Mouse (Mus musculus) lung, adult 18-20 months (tissue): Measurements from ENCODE around the gene Ptprb.

Experiments used
- DNase-seq, 2 experiments: peaks; one replicate each; pipeline ENCODE4 v3.0.0; 2022; ENCODE audit warnings: mixed read lengths in 2 of 2

Ptprb gene

DNA sequence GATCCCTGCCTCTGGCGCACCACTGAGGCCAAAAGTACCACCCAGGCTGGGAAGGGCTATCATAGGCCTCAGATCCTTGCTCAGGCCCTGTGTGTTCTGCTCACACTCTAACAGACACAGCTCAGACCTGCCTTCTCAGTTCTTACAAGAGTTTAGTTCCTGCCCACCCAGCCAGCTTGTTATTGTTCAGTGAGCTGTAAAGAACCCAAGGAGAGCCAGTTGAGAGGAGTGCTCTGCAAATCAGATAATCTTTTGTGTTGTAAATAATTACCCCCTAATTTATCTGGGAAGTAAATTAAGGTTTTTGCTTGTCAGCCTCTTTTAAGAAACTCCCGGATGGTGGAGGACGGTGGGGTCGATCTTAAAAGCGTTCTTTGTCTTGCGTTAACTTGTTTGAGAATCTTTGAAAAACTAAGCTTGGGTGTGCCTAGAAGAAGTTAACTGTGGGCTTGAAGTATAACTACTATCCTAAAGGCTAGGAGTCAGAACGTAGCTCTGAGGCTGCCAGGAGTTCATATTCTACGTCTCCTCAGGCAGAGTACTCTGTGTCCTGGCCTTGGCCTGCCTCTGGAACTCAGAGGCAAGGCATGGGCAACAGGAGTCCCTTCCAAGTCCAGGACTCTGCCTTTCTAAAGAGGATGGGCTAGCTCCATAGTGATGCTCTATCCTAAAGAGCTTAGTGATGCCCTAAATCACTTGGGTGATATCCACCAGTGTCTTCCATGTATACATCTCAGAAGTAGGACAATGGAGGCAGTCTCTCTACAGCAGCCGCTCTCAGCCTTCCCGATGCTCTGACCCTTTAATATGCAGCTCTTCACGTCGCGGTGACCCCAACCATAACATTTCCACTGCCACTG, 107.7 kb downstream of the Ptprb start:
- DNase-seq = no peak

DNA sequence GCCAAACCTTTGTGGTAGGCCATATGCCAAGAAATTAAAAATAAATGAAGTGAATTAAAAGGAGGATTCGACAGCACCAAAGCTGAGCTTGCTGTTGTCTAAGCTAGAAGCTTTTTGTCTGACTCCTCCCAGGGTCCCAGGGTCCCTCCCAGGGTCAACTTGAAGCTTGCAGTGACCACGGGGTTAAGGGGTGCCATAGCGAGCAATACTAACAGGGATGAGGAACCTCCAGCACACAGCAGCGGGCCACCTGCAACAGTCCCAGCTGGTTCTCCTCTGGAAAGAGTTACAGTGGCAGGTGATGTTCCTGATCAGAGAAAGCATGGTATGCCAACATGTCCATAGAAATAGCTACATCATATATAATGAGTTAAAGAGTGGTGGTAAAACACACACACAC, 109.1 kb downstream of the Ptprb start:
- DNase-seq = no peak

DNA sequence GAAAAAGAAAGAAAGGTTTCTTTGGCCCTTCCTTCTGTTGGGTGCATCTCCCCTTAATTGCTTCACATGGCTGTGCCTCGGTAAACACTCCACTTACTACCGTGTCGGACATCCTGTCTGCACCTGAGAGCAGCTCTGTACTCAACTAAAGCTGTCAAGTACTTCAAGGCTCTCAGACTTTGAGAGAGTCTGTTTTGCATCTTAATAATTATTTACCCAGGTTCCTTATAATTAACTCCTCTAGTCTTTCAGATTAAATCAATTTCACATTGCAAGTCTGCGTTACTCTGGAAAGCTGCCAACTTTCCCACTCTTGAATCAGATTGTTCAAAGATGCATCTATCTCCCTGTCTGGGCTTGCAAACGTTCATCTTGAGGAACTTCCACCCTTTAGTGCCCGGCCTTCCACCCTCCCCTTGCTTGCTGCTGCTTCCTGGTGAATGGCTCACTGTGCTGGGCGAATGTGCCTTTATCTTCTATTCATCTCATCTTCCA, 111.1 kb downstream of the Ptprb start:
- DNase-seq = no peak

DNA sequence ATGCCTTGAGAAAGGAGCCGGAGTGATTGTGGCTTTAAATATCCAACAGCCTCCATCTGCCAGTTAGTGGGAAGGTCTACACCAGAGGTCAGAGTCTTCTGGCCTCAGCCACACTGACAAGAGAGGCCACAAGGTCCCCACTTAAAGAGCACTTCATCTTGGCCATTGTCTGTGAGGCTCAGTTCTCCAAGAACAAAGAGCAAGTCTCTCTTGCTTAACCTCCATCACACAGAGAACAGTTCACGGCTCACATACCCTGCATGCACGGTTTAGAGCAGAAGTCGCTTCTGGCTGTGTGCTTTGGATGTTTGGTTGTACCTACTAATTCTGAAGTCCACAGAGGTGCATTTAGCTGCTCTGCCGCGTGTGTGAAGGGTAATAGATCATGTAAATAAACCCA, 113.5 kb downstream of the Ptprb start:
- no peak for DNase-seq

DNA sequence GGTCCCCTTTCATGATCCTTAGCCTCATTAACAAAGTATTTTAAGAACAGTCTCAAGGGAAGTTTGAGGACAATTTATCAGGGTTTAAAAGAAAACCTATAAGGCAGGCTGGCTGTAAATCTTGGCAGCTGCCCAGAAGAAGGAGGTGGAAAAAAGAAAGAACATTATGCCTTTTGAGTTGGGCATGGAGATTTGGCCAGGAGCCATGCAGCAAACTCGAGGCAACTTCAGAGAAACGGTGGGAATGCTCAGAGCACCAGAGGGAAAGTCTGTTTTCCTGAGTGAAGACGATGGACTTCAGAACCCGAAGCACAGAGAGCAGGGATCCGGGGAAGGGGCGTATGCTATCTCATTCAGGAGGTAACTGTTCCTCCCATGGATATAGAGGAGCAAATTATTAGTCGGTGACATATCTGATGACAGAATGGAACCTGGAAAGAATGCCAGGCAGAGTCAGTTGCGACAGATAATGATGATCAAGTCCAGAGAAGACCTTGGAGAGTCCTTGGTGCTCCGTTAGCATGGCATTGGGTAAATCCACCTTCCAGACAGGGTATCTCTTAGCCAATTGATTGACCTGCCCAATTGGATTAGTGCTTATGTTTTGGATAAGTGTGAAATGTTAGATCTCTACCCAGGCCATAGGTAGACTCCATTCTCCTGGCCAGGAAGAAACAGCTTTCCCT, 118.6 kb downstream of the Ptprb start:
- DNase-seq = no peak

DNA sequence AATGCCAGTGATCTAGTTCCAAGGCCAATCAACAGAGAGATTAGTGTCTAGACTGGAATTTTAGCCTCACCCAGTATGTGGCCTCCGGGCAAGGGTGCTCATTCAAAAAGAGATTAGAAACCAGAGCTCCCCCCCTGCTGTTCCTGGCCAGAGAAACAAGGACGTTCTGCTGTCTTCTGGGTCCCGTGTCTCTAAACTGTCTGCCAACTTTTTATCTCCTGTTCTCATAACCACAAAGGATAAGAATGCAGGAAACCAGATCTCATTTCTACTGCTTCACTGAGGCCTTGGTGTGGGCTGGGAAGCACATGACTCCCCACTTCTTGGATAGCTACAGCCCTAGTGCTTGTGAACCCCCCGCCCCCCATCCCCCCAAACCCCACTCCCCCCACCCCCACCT, 119.3 kb downstream of the Ptprb start:
- DNase-seq = no peak

DNA sequence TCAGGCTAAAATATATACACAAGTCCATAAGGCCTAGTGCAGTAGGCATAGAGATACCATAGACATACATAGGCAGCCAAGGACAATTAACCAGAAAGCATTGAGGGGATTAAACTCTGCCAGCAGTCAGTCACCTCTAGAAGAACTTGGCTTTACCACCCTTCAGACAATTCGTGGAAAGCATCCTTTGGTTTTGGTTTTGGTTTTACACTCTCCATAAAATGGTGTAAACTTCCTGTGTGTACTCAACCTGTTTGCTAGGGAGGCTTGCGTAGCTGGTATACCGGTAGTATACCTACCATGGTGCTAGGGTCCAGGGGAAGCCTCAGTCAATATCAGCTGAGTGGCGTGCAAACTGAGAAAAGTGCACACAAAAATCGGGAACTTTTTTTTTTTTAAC, 121.0 kb downstream of the Ptprb start:
- no peak for DNase-seq

DNA sequence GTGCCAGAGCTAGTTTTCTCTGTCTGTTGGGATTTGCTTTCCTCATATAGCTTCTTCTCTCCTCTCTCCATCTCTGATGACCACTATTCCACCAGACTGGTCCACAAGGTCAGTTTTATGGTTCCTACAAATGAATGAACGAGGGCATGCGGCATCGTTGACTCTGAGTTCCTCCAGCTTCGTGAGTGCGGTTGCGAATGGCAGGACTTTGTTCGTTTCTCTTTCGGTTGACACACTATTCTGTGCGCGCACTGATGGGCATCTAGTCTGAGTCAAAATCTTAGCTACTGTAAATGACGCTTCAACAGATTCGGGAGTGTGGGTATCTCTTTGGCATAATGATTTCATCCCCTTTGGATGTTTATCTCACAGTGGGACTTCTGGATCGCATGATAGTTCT, 121.6 kb downstream of the Ptprb start:
- no peak for DNase-seq

DNA sequence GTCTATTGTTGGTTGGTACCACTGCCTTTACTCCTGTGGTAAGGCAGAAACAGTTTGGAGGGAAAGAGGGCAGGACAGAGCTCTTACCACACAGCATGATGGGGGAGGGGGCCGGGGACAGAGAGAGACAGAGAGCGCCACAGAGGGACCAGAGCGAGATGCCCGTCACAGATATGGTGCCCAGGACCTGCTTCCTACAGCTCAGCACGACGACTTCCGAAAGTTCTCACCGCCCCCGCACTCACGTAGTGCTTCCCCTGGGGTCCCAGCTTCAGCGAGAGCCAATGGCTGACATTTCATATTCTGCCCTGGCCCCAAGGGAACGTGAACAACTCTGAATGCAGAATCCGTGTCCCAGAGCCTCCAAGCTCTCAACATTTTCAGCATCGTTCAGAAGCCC, 122.2 kb downstream of the Ptprb start:
- DNase-seq = no peak

DNA sequence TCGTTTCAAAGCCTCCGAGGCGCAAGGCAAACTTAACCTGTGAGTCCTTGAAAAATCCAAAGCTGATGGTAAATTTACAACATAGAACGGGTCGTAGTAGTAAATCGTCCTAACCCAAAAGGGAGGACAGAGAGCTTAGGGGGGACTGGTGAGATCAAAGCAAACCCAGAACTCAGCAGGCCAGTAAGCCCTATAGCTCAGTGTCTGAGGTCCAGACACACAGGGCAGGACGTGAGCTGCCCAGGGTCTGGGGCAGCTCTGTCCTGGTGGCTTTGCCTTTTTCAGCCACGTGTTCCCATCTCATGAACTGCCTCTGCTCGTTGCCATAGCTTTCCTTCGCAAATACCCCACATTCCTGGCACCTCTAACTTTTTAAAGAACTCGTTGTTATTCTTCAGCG, 122.7 kb downstream of the Ptprb start:
- DNase-seq = no peak

DNA sequence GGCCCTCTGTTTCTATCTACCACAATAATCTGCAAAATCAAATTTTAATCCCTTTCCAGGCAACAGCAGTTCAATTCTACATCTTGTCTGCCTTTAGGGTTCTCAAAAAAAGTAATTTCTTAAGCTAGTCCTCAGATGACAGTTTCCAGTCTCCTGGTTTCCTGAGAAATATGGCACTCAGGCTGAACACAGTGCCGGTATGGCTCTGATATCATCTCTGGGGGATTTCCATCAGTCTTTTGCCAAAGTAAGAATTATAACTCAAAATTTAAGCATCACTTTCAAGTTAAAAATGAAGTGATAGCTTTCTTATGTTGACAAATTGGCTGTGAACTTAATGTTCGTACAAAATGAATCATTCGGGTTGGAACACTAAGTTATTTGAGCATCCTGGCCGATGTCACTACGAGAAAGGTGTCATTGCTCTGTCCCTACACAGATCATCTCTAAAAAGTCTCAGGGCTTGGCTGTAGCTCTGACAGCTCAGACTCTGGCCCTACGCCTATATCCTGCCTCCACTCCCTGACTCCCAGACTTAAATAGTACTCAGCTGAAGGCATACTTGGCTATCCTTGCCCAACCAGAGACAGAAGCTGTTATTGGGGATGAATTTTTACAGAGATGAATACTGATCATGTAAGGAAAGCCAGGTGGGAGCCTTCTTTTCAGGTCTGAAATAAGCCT, 127.6 kb downstream of the Ptprb start:
- DNase-seq = no peak

DNA sequence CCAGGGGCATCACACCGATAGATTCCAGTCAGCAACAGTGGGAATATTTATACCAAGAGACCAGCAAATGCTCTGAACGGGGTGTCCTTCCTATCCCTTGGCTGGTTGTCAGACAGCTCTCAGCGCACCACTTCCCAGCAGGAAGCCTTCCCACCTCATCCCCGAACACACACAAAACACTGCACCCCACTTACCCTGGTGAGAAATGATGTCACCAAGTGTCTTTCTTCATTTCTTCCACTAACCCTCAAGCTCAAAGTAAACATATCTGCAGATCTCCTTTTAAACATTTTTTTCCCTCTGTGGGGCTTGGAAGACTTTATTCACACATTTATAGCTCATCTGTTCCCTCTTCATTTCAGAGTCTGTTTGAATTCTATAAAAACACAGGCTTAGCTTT, 128.4 kb downstream of the Ptprb start:
- no peak for DNase-seq

DNA sequence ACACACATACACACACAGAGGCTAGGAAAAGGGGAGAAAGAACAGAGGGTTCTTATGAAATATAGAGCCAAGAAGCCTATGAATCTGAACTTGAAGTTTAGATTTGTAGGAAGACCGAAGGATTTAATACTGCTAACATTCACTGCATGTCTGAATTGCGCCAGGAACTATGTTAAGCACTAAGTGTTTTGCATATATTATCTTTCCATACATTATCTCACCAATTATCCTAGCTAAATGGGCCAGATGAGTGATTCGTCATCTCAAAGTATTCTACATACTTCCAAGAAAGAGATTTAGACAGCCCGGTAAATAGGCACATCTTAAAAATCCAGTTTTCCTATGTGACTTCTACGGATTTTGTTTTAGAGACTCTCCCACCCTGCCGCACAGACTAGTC, 129.7 kb downstream of the Ptprb start:
- no peak for DNase-seq

DNA sequence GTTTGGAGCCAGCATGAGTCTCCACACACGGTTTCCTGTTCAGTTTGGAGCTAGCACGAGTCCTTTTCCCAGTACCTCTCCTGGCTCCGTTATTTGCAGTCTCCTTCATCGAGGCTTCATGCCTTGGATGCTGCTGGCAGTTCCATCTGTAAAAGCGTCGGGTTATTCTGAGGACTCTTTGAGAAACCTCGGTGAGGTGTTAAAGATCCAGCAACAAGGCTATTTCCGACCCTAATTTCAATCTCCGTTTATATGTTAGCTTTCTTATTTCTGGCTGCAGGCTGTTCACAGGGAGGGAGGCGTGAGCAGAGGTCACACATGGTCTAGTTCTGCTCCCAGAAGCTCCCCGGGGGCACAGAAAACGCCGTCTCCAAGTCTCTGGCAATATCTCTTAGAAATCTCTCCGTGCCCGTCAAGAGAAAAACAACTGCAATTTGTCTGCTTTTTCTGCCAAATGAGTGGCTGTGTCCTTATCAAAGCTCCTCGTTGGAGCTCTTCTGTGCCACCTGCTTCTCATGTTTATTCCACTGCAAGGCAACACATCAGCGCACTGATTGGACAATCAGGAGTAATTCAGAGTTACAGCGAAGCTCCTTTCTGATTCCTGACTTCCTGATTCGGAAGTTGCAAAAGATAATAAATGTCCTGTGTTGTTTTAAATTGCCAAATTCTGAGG, 132.5 kb downstream of the Ptprb start:
- no peak for DNase-seq

DNA sequence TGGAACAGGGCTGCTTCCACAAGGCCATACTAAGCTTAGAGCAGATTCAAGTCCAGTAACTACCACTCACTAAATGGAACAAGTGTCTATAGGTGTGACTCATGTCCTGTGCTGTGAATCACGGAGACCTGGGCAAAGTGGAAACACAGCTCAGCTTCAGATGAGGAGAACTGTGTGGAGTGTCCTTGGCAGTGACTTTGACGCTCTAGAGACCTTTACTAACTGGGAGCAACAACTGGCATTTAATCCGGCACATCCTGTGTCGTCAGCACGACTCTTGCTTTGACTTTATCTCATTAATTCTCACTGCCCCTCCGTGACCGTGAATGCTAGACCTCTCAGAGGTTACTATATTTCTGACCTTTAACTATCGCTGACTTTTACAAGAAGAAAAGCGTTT, 135.5 kb downstream of the Ptprb start:
- no peak for DNase-seq

DNA sequence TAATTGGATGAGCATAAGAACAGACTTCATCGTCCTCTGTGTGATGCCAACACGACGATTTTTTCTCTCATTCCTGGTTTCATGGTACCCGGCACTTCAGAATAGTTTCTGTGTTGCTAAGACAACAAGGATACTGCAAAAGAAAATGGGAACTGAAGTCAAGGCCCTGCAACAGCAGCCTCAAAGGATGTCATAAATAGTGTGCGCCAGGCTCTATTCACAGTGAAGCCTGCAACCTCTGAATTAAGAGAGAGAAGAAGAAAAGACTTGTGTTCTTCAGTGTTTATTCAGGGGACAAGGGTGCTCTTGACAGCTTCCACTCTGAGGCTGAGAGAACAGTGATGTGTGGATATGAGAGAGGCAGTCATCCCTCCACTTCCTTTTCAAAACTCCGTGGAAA, 140.8 kb downstream of the Ptprb start:
- no peak for DNase-seq

DNA sequence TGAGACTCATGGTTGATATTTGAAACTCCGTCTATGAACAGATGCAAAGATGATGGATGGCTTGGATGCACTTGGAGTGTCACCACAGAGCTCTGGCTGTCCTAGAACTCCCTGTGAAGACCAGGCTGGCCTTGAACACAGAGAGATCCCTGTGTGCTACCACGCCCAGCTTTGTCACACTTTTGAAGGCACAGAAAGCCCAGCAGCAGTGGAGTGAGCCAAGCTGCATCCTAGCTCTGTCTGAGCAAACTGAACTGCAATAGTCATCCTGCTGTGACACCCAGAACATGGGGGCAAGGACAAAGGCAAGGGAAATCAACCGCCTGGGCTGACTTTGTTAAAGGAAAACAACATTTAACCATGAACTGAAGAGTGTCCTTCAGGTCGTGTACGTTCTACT, 141.4 kb downstream of the Ptprb start:
- no peak for DNase-seq

DNA sequence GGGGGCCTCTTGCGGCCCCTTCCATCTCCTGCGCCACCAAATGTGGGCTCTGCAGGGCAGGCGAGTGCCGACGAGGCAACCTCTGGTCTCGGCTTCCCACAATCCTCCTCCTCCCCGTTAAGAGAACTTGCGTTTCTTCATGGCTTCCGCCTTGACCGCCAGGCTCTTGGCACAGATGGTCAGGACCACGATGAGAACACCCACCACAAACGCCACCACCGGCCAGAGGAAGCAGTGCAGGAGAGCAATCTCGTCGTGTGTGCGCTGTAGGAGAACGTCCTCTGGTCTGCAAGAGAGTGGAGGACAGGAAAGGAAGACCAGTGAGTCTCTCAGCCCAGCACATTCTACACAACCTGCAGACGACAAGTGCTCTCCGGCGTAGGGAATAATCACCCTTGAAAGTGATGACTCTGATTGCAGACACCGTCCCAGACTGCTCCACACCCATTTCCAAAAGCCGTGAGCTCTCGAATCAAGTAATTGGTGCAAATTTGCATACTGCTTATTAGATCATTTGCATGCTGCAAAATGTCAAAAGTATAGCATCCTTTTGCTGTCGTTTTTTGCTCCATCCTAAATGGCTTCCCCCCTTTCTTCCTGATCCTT, 142.9 kb downstream of the Ptprb start:
- no peak for DNase-seq

DNA sequence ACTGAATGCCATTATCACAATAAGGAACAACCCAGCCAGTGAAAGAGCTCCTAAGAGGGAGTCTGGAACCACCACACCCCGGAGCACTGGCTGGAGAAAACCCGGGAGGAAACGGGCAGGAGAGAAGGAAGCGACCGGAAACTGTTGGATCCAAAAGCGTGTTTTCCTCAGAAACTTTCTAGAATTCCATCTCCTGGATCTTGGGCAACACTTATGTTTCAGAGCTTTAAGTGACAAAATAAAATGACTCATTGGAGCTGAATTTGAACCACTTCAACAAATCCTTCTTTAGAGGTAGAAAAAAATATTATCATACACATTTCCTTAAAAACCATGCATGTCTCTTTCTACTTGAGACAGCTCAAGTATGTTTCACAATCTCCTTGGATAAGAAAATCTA, 145.7 kb downstream of the Ptprb start:
- DNase-seq = no peak

DNA sequence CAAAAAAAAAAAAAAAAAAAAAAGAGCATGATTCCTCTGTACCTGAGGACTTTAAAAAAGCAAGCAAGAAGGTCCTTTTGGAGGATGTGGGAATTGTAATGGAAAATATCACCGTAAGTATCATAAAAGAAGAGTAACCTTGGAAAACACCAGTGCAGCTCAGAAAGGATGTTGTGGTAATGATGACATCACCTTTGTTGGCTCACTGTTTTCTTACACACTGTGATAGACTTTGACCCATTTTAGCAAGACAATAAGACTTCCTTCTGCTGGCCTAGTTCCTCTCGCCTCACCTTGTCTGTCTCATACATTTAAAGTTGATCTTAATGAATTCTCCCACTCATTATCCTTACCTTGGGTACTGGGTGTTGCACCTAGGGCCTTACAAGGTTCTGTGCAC, 147.2 kb downstream of the Ptprb start:
- DNase-seq = no peak

DNA sequence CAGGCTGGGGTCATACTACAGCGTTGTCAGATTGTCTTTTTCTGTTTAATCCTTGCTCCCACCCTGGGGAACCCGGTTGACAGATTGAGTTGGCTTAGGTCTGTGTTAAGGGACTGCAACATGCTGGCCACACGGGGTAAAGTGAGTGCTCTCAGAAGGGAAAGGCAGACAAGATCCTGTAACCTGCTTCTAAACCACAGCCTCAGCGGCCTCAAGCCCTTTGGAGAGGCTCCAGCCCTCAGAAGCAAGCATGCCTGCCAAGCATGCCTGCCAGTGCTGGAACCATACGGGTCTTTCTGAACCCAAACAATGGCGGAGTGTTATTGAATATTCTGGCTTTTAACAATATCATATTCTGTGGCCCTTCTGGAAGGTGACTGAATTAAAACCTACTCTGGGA, 149.6 kb downstream of the Ptprb start:
- no peak for DNase-seq

DNA sequence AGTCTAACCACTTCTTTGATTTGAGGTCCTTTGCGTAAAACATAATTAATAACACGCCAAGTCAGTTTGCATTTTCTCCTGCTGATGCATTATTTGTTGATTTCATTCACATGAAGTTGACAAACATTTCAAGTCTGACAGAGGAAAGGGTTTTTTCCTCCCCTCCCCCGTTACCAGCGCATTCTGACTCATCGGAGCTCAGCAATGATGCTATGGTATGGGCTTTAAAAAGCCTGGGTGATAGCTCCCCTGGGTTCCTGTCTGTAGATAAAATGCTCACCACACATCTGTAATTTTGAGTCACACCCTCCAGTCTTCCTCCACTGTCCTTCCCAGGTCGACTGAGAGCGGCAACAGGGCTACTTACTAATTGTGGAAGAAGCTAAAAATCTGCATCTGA, 150.9 kb downstream of the Ptprb start:
- no peak for DNase-seq
